Comparison of ENCODE assay signal across 10 mouse cellular contexts in the genomic region with DNA sequence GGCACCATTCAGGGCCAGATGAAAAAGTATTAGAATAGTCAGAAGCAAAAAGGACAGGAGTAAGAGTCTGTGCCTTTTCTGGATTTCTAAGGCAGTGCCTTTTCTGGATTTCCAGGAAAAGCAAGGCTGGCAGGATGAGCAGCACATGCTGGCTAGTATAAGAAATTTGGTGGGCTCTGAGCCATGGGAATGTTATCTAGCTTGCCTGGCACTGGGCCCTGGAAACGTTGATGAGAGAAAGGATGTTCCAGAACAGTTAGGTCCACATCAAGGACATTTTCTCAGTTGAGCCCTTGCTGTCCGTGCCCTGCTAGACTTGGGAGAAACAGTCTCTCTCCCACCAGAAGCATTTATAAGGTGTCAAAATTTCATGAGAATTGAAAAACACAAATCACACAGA.
DNase-seq lines count a peak whose midpoint lies in the region; ATAC-seq and TF ChIP-seq lines count a peak whose summit lies in the region.
"Had no signal": no experiment of that assay in that cellular context is flagged by ENCODE, and none has a peak within 500 bp of the region (broad histone marks: within the 10 kb centered on the region; RNA-seq: fewer than 3 reads in every experiment).

No protein-coding gene starts in this region.

- ATAC-seq in heart, embryonic 12.5 days (ENCODE audit: insufficient number of reproducible peaks, low FRiP score) = no peak
- no peak for ATAC-seq in heart, embryonic 13.5 days (ENCODE audit: extremely low read depth, insufficient number of reproducible peaks, low FRiP score, low TSS enrichment)
- no peak for ATAC-seq in midbrain, embryonic 15.5 days (replicated peaks)

- no peaks in the 10 kb centered on the region for H3K9me3 ChIP-seq in heart, embryonic 12.5 days (replicated peaks)
- H3K9me3 ChIP-seq in heart, embryonic 13.5 days = no peaks in the 10 kb centered on the region
- H3K9me3 ChIP-seq in midbrain, embryonic 15.5 days = no peaks in the 10 kb centered on the region

- intact Hi-C loops in heart, adult 2 months (cut with DNase I) = no loop called here
- intact Hi-C loops in left cerebral cortex, postnatal 36 days (cut with DNase I) = no loop called here

- no peaks in the 10 kb centered on the region for H3K27me3 ChIP-seq in heart, adult 2 months (ENCODE audit: control insufficient read depth, insufficient read depth, low read length)
- no peaks in the 10 kb centered on the region for H3K27me3 ChIP-seq in heart, embryonic 12.5 days (replicated peaks)
- no peaks in the 10 kb centered on the region for H3K27me3 ChIP-seq in heart, embryonic 13.5 days (replicated peaks)
- no peaks in the 10 kb centered on the region for H3K27me3 ChIP-seq in midbrain, embryonic 15.5 days (replicated peaks)

- DNase-seq in heart, adult 2 months = peak; percentile 68 to 81
- DNase-seq in Muller cell, postnatal 12 days (ENCODE audit: inconsistent ontology term) = peak; percentile 22
- peak; percentile 35 for DNase-seq in adrenal gland, postnatal 10 days
- no peak for DNase-seq in left cerebral cortex, postnatal 36 days (ENCODE audit: low spot score in 2 of 2)

- WGBS in heart, adult 2 months = 18% methylated on average over 2 of the region's 2 CpGs
- WGBS in heart, embryonic 12.5 days = 49% methylated on average over 2 of the region's 2 CpGs
- 27% methylated on average over 2 of the region's 2 CpGs for WGBS in heart, embryonic 13.5 days
- WGBS in midbrain, embryonic 15.5 days = 86% methylated on average over 2 of the region's 2 CpGs

- no peaks in the 10 kb centered on the region for H3K36me3 ChIP-seq in heart, adult 2 months (ENCODE audit: control insufficient read depth, insufficient read depth, low read length)
- no peaks in the 10 kb centered on the region for H3K36me3 ChIP-seq in heart, embryonic 12.5 days
- H3K36me3 ChIP-seq in heart, embryonic 13.5 days = no peaks in the 10 kb centered on the region
- no peaks in the 10 kb centered on the region for H3K36me3 ChIP-seq in midbrain, embryonic 15.5 days (replicated peaks)

- no peak overlapping the region for H3K4me2 ChIP-seq in heart, embryonic 12.5 days
- H3K4me2 ChIP-seq in heart, embryonic 13.5 days = no peak overlapping the region
- H3K4me2 ChIP-seq in midbrain, embryonic 15.5 days = no peak overlapping the region
- H3K4me2 ChIP-seq: liver, embryonic 11.5 days had no signal

- H3K4me3 ChIP-seq in heart, adult 2 months = no peak overlapping the region
- no peak overlapping the region for H3K4me3 ChIP-seq in heart, embryonic 12.5 days
- no peak overlapping the region for H3K4me3 ChIP-seq in heart, embryonic 13.5 days
- no peak overlapping the region for H3K4me3 ChIP-seq in midbrain, embryonic 15.5 days

- H3K79me2 ChIP-seq in heart, adult 2 months (replicated peaks; ENCODE audit: control insufficient read depth, insufficient read depth, low read length) = no peaks in the 10 kb centered on the region

- TF ChIP-seq EP300 in heart, adult 2 months (IDR thresholded peaks at IDR 0.05; ENCODE audit: insufficient read depth, low read depth, low read length) = 0 out of 2 replicates have a peak, but pooled peaks have one; percentile 31

- no peak for TF ChIP-seq POLR2A in heart, adult 2 months (IDR thresholded peaks at IDR 0.05; ENCODE audit: insufficient read depth, low read depth, low read length)

- no peak for TF ChIP-seq CTCF in heart, adult 2 months (IDR thresholded peaks at IDR 0.05)

- H3K27ac ChIP-seq in heart, adult 2 months = peak overlapping the region; percentile 62
- H3K27ac ChIP-seq in heart, embryonic 12.5 days (ENCODE audit: poor library complexity, severe bottlenecking) = no peak overlapping the region
- 0 out of 2 replicates have a peak overlapping the region, but pooled peaks have one; percentile 1 for H3K27ac ChIP-seq in heart, embryonic 13.5 days (replicated peaks)
- no peak overlapping the region for H3K27ac ChIP-seq in midbrain, embryonic 15.5 days
- H3K27ac ChIP-seq: kidney, postnatal 0 days; stomach, postnatal 0 days had no signal

- H3K4me1 ChIP-seq in heart, adult 2 months (ENCODE audit: control insufficient read depth, insufficient read depth, low read length) = no peaks in the 10 kb centered on the region; the same call in 1 of the 2 replicates
- peaks cover 7% of the 10 kb centered on the region for H3K4me1 ChIP-seq in heart, embryonic 12.5 days (replicated peaks)
- peaks cover 19% of the 10 kb centered on the region for H3K4me1 ChIP-seq in heart, embryonic 13.5 days
- no peaks in the 10 kb centered on the region for H3K4me1 ChIP-seq in midbrain, embryonic 15.5 days

- no peak overlapping the region for H3K9ac ChIP-seq in heart, adult 2 months (ENCODE audit: low read depth, low read length)
- H3K9ac ChIP-seq in heart, embryonic 12.5 days = no peak overlapping the region
- no peak overlapping the region for H3K9ac ChIP-seq in heart, embryonic 13.5 days
- H3K9ac ChIP-seq in midbrain, embryonic 15.5 days = no peak overlapping the region

Comparison
In these comparisons a context has a peak if more than half of its experiments do, and no peak if none do; other contexts are left out.
1. H3K27ac ChIP-seq: peak in heart, adult 2 months (single experiment) and heart, embryonic 13.5 days (single experiment); none in heart, embryonic 12.5 days (single experiment) and midbrain, embryonic 15.5 days (single experiment).
2. DNase-seq: peak in heart, adult 2 months (2 of 2), Muller cell, postnatal 12 days (single experiment) and adrenal gland, postnatal 10 days (single experiment); none in left cerebral cortex, postnatal 36 days (0 of 2).